Mouse (Mus musculus) testis, adult 2 months (tissue): ENCODE data around the gene Ankrd39.

Experiments
- CTCF ChIP-seq: fragments of 200-500 bp; IDR thresholded peaks from 2 replicates; pipeline ENCODE4 v1.5.1; 2012; ENCODE audit warnings: low read depth, mild to moderate bottlenecking, inconsistent platforms, low read length, moderate library complexity; ENCODE audit not compliant: control insufficient read depth, insufficient read depth, insufficient replicate concordance
- POLR2A ChIP-seq: fragments of 200-500 bp; IDR thresholded peaks from 2 replicates; pipeline ENCODE4 v1.6.1; 2012; ENCODE audit warnings: low read depth, mild to moderate bottlenecking, inconsistent platforms, low read length, moderate library complexity; ENCODE audit not compliant: control insufficient read depth

GRCm38 (mm10) chr1:36523332-36524013 lies 23.8 kb downstream of the Ankrd39 start:
- TF ChIP-seq CTCF (no peak), POLR2A (no peak)
